Mouse (Mus musculus): ENCODE measurements around the gene Mrpl20. TPM values are rescaled to one million over a fixed set of nuclear protein-coding genes. Genes with fewer than 3 reads are reported as not detected.

Mrpl20 gene
- total RNA-seq, 2 experiments from 2014 or later, result 77.2 to 83.5 TPM

DNA sequence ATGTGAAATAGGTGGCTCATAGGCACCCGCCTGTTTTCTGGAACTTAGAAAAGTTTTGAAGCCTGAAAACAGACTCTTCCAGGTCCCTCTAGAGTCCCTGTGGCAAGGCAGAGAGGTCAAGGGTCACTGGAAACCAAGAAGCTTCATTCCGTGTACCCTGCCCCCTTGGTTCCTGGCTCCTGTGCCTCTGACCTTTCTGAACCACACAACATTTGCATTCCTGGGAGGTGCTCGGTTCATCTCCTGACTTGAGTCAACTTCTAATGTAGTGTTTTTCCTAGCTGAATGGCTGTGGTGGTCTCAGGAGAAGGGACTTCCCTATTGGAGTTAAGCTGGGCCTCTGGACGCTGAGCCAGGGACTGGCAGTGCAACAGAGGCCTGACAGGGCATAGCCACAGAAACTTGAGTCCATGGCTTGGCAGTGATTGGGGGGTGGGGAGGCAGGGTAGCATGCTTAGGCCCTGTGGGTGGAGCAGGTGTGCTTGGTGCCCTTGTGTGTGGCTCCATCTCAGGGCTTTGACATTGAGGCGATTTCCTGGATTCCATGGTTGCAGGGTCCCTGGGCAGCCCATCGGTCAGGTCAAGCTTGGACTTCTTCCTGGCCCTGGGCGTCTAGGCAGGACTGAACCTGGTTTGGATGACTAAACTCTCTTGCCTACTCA lies 45.9 kb downstream of the Mrpl20 start:
- intact Hi-C loops (cut with DNase I), result no loop called here
- no peak for DNase-seq

DNA sequence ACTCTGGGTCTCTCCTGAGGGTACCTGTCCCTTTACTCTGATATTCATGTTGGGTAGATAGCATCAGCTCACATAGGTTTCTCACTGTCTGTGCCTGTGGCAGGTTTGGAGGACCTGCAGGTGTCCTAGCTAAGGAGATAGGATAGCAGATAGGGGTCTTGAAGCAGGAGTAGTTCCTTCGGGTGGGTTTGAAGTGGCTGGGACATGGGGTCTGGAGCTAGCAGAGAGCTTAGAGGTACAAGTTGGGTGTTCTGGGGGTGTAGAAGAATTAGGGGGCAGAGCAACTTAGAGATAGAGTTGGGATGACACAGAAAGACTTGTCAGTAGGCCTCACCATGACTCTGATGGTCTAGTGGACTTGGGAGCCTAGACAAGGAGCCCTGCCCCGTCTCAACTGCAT lies 46.7 kb downstream of the Mrpl20 start:
- intact Hi-C loops (cut with DNase I), result no loop called here
- DNase-seq, result no peak

- intact Hi-C loops (cut with DNase I), result loop anchor here (10.0 kb wide), 1 partner anchor 255 kb away; the partner anchor contains the start of gene 9430015G10Rik
- DNase-seq, result no peak
Measured at GRCm38 (mm10) chr4:155849792-155850451, 47.2 kb downstream of the Mrpl20 start.

- intact Hi-C loops (cut with DNase I), result loop anchor here (10.0 kb wide), 1 partner anchor 253 kb away; the partner anchor contains the start of gene 9430015G10Rik
- DNase-seq, result no peak
Measured at GRCm38 (mm10) chr4:155851368-155851767, 48.7 kb downstream of the Mrpl20 start.

GRCm38 (mm10) chr4:155851951-155852411 lies 49.3 kb downstream of the Mrpl20 start:
- no peak for DNase-seq

DNA sequence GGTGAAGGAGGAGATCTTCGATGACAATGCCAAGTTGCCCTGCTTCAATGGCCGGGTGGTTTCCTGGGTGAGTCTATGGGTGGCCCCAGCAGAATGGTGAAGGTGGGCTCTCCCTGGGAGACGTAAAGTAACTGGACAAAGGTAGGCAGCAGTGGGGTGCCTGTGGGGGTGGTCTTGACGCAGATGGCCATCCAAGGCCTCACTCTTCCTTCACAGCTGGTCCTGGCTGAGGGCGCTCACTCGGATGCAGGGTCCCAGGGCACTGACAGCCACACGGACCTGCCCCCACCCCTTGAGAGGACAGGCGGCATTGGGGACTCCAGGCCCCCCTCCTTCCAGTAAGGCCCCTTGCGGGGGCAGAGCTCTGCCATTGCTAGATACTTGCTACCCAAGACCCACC lies 50.7 kb downstream of the Mrpl20 start:
- intact Hi-C loops (cut with DNase I), result loop anchor here (10.0 kb wide), 1 partner anchor 251 kb away; the partner anchor contains the start of gene 9430015G10Rik

More at GRCm38 (mm10) chr4:155851951-155852411, 49.3 kb downstream of the Mrpl20 start:
- intact Hi-C loops (cut with DNase I), result loop anchor here (10.0 kb wide), 1 partner anchor 253 kb away; the partner anchor contains the start of gene 9430015G10Rik

DNA sequence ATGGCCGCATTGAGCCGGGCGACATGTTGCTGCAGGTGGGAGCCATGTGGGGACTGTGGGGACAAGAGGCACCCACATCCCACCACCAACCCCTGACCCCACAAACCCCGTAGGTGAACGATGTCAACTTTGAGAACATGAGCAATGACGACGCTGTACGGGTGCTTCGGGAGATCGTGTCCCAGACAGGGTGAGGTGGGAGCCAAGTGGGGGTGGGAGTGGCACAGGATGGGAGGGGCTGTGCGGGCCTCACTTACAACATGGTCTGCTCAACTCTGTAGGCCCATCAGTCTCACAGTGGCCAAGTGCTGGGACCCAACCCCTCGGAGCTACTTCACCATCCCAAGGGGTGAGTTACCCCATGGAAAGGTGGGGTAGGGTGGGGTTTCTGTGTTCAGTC lies 52.3 kb downstream of the Mrpl20 start:
- no peak for DNase-seq
- intact Hi-C loops (cut with DNase I), result loop anchor here (10.0 kb wide), 1 partner anchor 250 kb away; the partner anchor contains the start of gene 9430015G10Rik

More for the DNA sequence above, 50.7 kb downstream of the Mrpl20 start:
- no peak for DNase-seq

DNA sequence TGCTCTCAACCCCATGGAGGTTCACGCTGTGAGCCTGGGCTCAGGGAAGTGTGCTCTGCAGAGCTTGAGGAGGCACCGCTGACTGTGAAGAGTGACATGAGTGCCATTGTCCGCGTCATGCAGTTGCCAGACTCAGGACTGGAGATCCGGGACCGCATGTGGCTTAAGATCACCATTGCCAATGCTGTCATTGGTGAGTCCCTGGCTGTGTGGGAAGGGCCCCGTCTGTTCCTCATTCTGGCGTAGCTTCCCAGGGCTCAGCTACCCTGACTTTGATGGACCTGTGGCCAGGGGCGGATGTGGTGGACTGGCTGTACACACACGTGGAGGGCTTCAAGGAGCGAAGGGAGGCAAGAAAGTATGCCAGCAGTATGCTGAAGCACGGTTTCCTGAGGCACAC lies 53.4 kb downstream of the Mrpl20 start:
- intact Hi-C loops (cut with DNase I), result loop anchor here (10.0 kb wide), 1 partner anchor 249 kb away; the partner anchor contains the start of gene 9430015G10Rik
- DNase-seq, result no peak

GRCm38 (mm10) chr4:155856881-155857280 lies 54.2 kb downstream of the Mrpl20 start:
- intact Hi-C loops (cut with DNase I), result loop anchor here (10.0 kb wide), 1 partner anchor 248 kb away; the partner anchor contains the start of gene 9430015G10Rik
- DNase-seq, result no peak

- peak; percentile 67 to 81 for DNase-seq
- intact Hi-C loops (cut with DNase I), result loop anchor here (10.0 kb wide), 1 partner anchor 245 kb away; the partner anchor contains the start of gene 9430015G10Rik
Measured at GRCm38 (mm10) chr4:155859318-155859717, 56.6 kb downstream of the Mrpl20 start.

Small RNA genes lying within 50 kb of the gene (microRNA-seq; reads per million reads assigned to microRNA genes)
- 0 reads per million in 2 experiments for gene Gm27743

Other genes with a start within 250 kb of the Mrpl20 start
- gene Nadk, start 240.5 kb upstream of the Mrpl20 start, total RNA-seq (2021), result 10 to 100 TPM; 34.8 to 42.4 TPM
- 10 to 100 TPM; 12.2 to 13.1 TPM for gene Slc35e2, start 201.5 kb upstream of the Mrpl20 start, total RNA-seq (2021)
- 10 to 100 TPM; 28.5 to 30.1 TPM for gene Cdk11b, start 178.0 kb upstream of the Mrpl20 start, total RNA-seq (2021)
- not detected for gene Gm10563, start 157.5 kb upstream of the Mrpl20 start, total RNA-seq (2021)
- 10 to 100 TPM; 24.9 to 25.9 TPM for gene Mmp23, start 149.5 kb upstream of the Mrpl20 start, total RNA-seq (2021)
- gene Mib2, start 133.7 kb upstream of the Mrpl20 start, total RNA-seq (2021), result 10 to 100 TPM; 21.9 to 22.5 TPM
- gene Fndc10, start 108.5 kb upstream of the Mrpl20 start, total RNA-seq (2021), result 1 to 10 TPM; 2.9 to 4.3 TPM
- gene Ssu72, start 98.1 kb upstream of the Mrpl20 start, total RNA-seq (2021), result 10 to 100 TPM; 58.3 to 59.2 TPM
- gene Tmem240, start 68.1 kb upstream of the Mrpl20 start, total RNA-seq (2021), result under 1 TPM; 0.47 to 0.69 TPM
- 10 to 100 TPM; 67.1 to 73.1 TPM for gene Atad3a, start 41.8 kb upstream of the Mrpl20 start, total RNA-seq (2021)
- gene Vwa1, start 28.2 kb upstream of the Mrpl20 start, total RNA-seq (2021), result 10 to 100 TPM; 14.0 to 15.8 TPM
- gene Tmem88b, start 17.0 kb upstream of the Mrpl20 start, total RNA-seq (2021), result 1 to 10 TPM; 2.0 to 2.3 TPM
- gene Ankrd65, start 12.4 kb upstream of the Mrpl20 start, total RNA-seq (2021), result not detected
- gene Ccnl2, start 9.6 kb downstream of the Mrpl20 start, total RNA-seq (2021), result 10 to 100 TPM; 49.9 to 50.6 TPM
- 10 to 100 TPM; 84.8 to 91.3 TPM for gene Aurkaip1, start 28.4 kb downstream of the Mrpl20 start, total RNA-seq (2021)
- gene Mxra8, start 36.8 kb downstream of the Mrpl20 start, total RNA-seq (2021), result 10 to 100 TPM; 66.0 to 66.1 TPM
- 10 to 100 TPM; 35.3 to 36.0 TPM for gene Dvl1, start 44.5 kb downstream of the Mrpl20 start, total RNA-seq (2021)
- gene Tas1r3, start 60.5 kb downstream of the Mrpl20 start, total RNA-seq (2021), result under 1 TPM; 0.20 to 0.34 TPM
- 10 to 100 TPM in 1 of 2 experiments, 1 to 10 TPM in 1; 7.9 to 10.6 TPM for gene Cptp, start 66.6 kb downstream of the Mrpl20 start, total RNA-seq (2021)
- gene Ints11, start 66.7 kb downstream of the Mrpl20 start, total RNA-seq (2021), result 10 to 100 TPM; 16.6 to 20.9 TPM
- 10 to 100 TPM; 18.1 to 19.1 TPM for gene Pusl1, start 88.9 kb downstream of the Mrpl20 start, total RNA-seq (2021)
- gene Acap3, start 88.9 kb downstream of the Mrpl20 start, total RNA-seq (2021), result 10 to 100 TPM; 20.3 to 21.7 TPM
- gene Ube2j2, start 141.0 kb downstream of the Mrpl20 start, total RNA-seq (2021), result 10 to 100 TPM; 62.4 to 66.9 TPM
- gene C1qtnf12, start 159.4 kb downstream of the Mrpl20 start, total RNA-seq (2021), result 10 to 100 TPM; 17.8 to 24.8 TPM
- gene B3galt6, start 189.8 kb downstream of the Mrpl20 start, total RNA-seq (2021), result 1 to 10 TPM; 3.4 to 3.7 TPM
- 100 to 1,000 TPM; 105 to 108 TPM for gene Sdf4, start 190.0 kb downstream of the Mrpl20 start, total RNA-seq (2021)
- gene Tnfrsf4, start 211.0 kb downstream of the Mrpl20 start, total RNA-seq (2021), result under 1 TPM; 0.62 to 0.93 TPM
- gene Tnfrsf18, start 223.3 kb downstream of the Mrpl20 start, total RNA-seq (2021), result under 1 TPM in 1 of 2 experiments, not detected in 1; 0.29 TPM

All from heart, postnatal 10 days (tissue).